Mouse (Mus musculus): ENCODE data around the gene Slc3a1. TPM values are rescaled to one million over a fixed set of nuclear protein-coding genes. Genes with fewer than 3 reads are reported as not detected.

The Slc3a1 gene
- polyA plus RNA-seq, 1 experiment, result not detected

DNA sequence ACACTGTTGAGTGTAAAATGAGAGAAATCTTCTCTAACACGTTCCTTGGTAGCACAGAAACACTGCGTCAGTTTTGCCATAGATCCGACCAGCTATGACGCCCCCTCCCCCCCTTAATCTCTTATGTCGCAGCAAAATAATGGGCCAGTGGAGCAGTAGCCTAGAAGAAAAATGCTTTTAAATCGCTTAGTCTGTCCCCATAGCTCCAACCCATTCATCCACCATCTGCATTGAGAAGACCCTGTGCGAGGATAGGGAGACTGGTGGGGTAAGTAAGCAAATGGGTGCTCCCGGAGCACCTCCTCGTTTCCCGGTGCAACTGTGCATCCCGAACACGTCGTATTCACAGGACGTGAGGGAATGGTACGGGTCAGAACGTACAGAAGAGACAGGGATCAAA lies 61.4 kb downstream of the Slc3a1 start:
- Histone ChIP-seq H3K27me3 (ENCODE audit: control insufficient read depth) (no peaks in the 10 kb centered on the region), H3K9me3 (ENCODE audit: control insufficient read depth, low read length) (no peaks in the 10 kb centered on the region)

DNA sequence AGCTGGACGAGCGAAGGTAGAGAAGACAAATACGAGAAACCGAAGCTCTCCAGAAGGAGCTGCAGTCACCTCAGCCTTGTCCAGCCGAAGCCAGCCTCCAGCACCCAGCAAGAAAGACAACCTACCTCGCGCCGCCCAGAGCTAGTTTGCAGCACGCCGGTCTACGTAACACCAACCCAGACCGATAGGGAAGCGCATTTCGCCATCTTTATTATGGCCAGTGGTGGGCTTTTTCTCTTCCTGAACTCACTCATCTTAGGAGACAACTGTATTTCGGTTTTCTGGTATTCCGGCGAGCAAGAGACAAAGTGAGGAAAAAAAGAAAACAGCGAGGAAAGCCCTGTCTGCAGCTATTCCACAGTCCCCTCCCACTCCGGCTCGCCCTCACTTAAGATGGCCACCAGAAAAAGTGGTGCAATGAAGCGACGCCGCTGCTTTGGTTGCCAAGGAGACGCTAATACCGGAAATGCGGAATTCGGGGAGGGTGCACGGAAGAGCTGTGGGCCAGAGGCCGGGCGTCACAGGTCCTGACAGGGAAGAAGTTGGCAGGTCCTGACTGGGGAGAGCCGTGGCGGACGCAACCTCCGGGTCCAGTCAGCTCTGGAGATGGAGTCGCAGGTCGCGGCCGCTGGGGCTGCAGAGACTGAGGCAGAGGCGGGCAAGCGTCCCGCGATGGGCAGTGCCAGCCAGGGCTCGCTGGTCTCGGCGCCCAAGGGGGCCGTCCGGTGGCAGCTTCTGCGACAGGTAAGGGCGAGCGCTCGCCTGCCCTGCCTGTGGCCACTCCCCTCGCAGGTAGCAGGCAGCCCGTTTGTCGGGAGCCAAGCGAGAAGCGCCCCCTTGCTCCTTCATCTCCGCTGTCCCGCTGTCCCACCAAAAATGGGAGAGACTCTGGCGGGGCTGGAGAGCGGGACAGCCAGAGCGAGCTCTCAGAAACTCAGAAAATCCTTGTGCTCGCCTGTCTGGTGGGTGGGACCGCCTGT lies 62.2 kb downstream of the Slc3a1 start, which contains the start of the genes Prepl and Camkmt:
Gene Prepl (minus strand): TSS at position 122 of the 980 bp plus-strand sequence.
Gene Camkmt (plus strand): TSS at position 433 of the 980 bp plus-strand sequence.
- Histone ChIP-seq H3K27me3 (ENCODE audit: control insufficient read depth) (no peaks in the 10 kb centered on the region), H3K36me3 (ENCODE audit: control insufficient read depth) (no peaks in the 10 kb centered on the region; the same call in 1 of the 2 replicates), H3K4me1 (ENCODE audit: control insufficient read depth) (peaks cover 35% of the 10 kb centered on the region), H3K4me3 (replicated peaks) (peak within 1 kb of the TSS; percentile 93), H3K9me3 (ENCODE audit: control insufficient read depth, low read length) (no peaks in the 10 kb centered on the region)
- TF ChIP-seq TAL1 (IDR thresholded peaks at IDR 0.05; ENCODE audit: low read length) (no peak), GATA1 (IDR thresholded peaks at IDR 0.05; ENCODE audit: low read length) (no peak)

More for the DNA sequence above, 61.4 kb downstream of the Slc3a1 start:
- no peaks in the 10 kb centered on the region; the same call in 1 of the 2 replicates for H3K36me3 ChIP-seq (ENCODE audit: control insufficient read depth)
- peak overlapping the region; percentile 93 for H3K4me3 ChIP-seq (replicated peaks)
- no peak for TF ChIP-seq TAL1 (IDR thresholded peaks at IDR 0.05; ENCODE audit: low read length)
- TF ChIP-seq GATA1 (IDR thresholded peaks at IDR 0.05; ENCODE audit: low read length), result no peak
- H3K4me1 ChIP-seq (ENCODE audit: control insufficient read depth), result peaks cover 35% of the 10 kb centered on the region

DNA sequence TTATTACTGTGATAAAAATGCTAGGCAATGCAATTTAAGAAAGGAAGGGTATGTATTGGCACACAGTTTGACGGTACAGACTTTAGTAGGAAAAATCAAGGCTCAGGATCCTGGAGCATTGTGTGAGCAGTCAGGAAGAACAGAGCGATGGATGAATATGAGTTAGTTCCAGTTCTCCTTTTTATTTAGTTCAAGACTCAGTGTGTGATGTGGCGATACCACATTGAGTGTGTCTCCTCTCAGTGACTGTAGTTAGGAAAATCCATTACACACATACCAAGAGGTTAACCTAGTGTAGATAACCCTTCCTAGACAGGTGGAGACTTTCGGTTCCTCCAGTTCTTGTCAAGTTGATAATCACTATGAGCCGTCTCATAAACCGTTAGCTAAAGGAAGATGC lies 63.6 kb downstream of the Slc3a1 start:
- H3K36me3 ChIP-seq (ENCODE audit: control insufficient read depth), result peaks cover 2% of the 10 kb centered on the region
- no peaks in the 10 kb centered on the region for H3K9me3 ChIP-seq (ENCODE audit: control insufficient read depth, low read length)
- no peaks in the 10 kb centered on the region for H3K27me3 ChIP-seq (ENCODE audit: control insufficient read depth)
- H3K4me1 ChIP-seq (ENCODE audit: control insufficient read depth), result peaks cover 37% of the 10 kb centered on the region
- peak overlapping the region; percentile 93 for H3K4me3 ChIP-seq (replicated peaks)
- TF ChIP-seq TAL1 (IDR thresholded peaks at IDR 0.05; ENCODE audit: low read length) (no peak), GATA1 (IDR thresholded peaks at IDR 0.05; ENCODE audit: low read length) (no peak)

- peaks cover 31% of the 10 kb centered on the region for H3K36me3 ChIP-seq (ENCODE audit: control insufficient read depth)
Measured at GRCm38 (mm10) chr17:85096396-85096795, 68.2 kb downstream of the Slc3a1 start.

DNA sequence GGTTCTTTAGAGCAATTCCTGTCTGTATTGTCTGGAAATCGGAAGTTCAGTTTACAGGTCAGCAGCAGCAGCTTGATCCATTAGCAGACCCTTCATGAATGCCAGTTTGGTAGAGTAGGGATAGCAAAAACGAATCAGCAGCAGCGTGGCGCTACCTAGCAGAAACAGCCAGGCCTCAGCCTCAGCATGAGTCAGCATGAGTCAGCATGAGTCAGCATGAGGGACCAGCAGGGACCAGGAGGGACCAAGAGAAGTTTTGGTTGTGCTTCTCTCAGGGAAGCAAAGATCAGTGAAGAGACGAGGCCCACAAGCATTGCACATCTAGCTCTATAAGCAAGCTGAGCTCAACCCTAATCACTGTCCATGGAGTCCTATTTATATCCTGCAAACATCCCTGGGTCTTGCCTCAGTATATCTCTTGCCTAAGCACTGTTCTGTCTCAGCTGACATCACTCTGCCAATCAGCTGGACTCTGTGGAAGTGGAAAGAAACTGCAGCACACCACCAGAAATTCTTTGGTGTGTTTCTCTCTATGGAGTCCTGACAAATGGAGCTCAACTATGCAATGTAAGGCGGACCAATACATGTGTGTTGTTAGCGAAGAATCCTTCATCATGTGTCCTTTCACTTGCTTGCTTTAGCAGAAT lies 70.6 kb downstream of the Slc3a1 start:
- Histone ChIP-seq H3K4me3 (replicated peaks) (no peak overlapping the region), H3K27me3 (ENCODE audit: control insufficient read depth) (no peaks in the 10 kb centered on the region; the same call in 1 of the 2 replicates), H3K36me3 (ENCODE audit: control insufficient read depth) (peaks cover 33% of the 10 kb centered on the region), H3K9me3 (ENCODE audit: control insufficient read depth, low read length) (peaks cover 18% of the 10 kb centered on the region), H3K4me1 (ENCODE audit: control insufficient read depth) (peaks cover 33% of the 10 kb centered on the region)
- TF ChIP-seq GATA1 (IDR thresholded peaks at IDR 0.05; ENCODE audit: low read length) (no peak), TAL1 (IDR thresholded peaks at IDR 0.05; ENCODE audit: low read length) (no peak)

More at GRCm38 (mm10) chr17:85096396-85096795, 68.2 kb downstream of the Slc3a1 start:
- no peaks in the 10 kb centered on the region; the same call in 1 of the 2 replicates for H3K27me3 ChIP-seq (ENCODE audit: control insufficient read depth)
- peaks cover 32% of the 10 kb centered on the region for H3K4me1 ChIP-seq (ENCODE audit: control insufficient read depth)
- H3K9me3 ChIP-seq (ENCODE audit: control insufficient read depth, low read length), result peaks cover 18% of the 10 kb centered on the region
- H3K4me3 ChIP-seq (replicated peaks), result no peak overlapping the region
- TF ChIP-seq GATA1 (IDR thresholded peaks at IDR 0.05; ENCODE audit: low read length), result no peak
- TF ChIP-seq TAL1 (IDR thresholded peaks at IDR 0.05; ENCODE audit: low read length), result no peak

DNA sequence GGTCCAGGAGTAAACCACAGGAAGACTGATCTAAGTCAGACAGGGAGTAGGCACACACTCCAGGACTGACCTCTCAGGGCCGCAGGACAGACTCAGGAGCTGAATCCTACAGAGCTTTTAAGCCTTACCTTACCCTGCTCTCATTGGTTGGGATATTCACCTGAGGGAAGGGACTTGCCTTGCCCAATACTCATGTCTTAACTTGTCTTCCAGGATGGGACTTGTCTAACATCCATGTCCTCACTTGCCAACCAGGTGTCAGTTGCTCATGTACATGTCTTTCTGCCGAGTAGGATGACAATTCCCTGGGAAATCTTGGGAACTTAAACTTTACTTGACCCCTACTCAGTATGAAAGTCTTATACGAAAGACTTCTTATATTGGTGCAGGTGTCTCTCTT lies 72.1 kb downstream of the Slc3a1 start:
- no peak overlapping the region for H3K4me3 ChIP-seq (replicated peaks)
- peaks cover 18% of the 10 kb centered on the region for H3K9me3 ChIP-seq (ENCODE audit: control insufficient read depth, low read length)
- peaks cover 33% of the 10 kb centered on the region for H3K36me3 ChIP-seq (ENCODE audit: control insufficient read depth)
- no peak for TF ChIP-seq TAL1 (IDR thresholded peaks at IDR 0.05; ENCODE audit: low read length)
- TF ChIP-seq GATA1 (IDR thresholded peaks at IDR 0.05; ENCODE audit: low read length), result no peak
- no peaks in the 10 kb centered on the region; the same call in 1 of the 2 replicates for H3K27me3 ChIP-seq (ENCODE audit: control insufficient read depth)
- peaks cover 36% of the 10 kb centered on the region for H3K4me1 ChIP-seq (ENCODE audit: control insufficient read depth)

DNA sequence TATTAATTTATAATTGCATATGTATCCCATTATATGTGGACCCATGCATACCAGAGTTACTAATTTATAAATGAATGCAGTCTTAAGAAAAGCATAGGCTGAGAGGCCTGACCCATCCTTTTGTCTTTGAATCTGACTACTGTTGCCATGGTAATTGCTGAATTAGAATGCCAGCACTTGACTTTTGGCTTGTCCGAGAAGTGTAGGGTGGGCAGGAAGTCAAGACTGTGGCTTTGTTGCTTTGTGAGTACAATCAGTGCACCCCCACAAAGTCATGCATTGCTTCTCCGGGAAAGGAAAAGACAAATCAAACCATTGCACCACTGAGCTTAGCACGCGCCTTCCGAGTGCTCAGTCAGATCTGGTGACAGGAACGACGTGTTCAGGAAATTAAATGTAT lies 73.6 kb downstream of the Slc3a1 start:
- Histone ChIP-seq H3K4me1 (ENCODE audit: control insufficient read depth) (peaks cover 34% of the 10 kb centered on the region), H3K4me3 (replicated peaks) (no peak overlapping the region), H3K36me3 (ENCODE audit: control insufficient read depth) (peaks cover 30% of the 10 kb centered on the region), H3K9me3 (ENCODE audit: control insufficient read depth, low read length) (peaks cover 18% of the 10 kb centered on the region), H3K27me3 (ENCODE audit: control insufficient read depth) (no peaks in the 10 kb centered on the region; the same call in 1 of the 2 replicates)
- TF ChIP-seq TAL1 (IDR thresholded peaks at IDR 0.05; ENCODE audit: low read length) (no peak), GATA1 (IDR thresholded peaks at IDR 0.05; ENCODE audit: low read length) (no peak)

GRCm38 (mm10) chr17:85103310-85103709 lies 75.1 kb downstream of the Slc3a1 start:
- peaks cover 19% of the 10 kb centered on the region for H3K36me3 ChIP-seq (ENCODE audit: control insufficient read depth)
- no peak for TF ChIP-seq TAL1 (IDR thresholded peaks at IDR 0.05; ENCODE audit: low read length)
- TF ChIP-seq GATA1 (IDR thresholded peaks at IDR 0.05; ENCODE audit: low read length), result no peak
- H3K27me3 ChIP-seq (ENCODE audit: control insufficient read depth), result no peaks in the 10 kb centered on the region; the same call in 1 of the 2 replicates
- no peak overlapping the region for H3K4me3 ChIP-seq (replicated peaks)
- H3K4me1 ChIP-seq (ENCODE audit: control insufficient read depth), result peaks cover 30% of the 10 kb centered on the region
- peaks cover 10% of the 10 kb centered on the region for H3K9me3 ChIP-seq (ENCODE audit: control insufficient read depth, low read length)

GRCm38 (mm10) chr17:85110640-85111039 lies 82.5 kb downstream of the Slc3a1 start:
- no peaks in the 10 kb centered on the region for H3K36me3 ChIP-seq (ENCODE audit: control insufficient read depth)
- no peaks in the 10 kb centered on the region for H3K4me1 ChIP-seq (ENCODE audit: control insufficient read depth)
- TF ChIP-seq GATA1 (IDR thresholded peaks at IDR 0.05; ENCODE audit: low read length) (no peak), TAL1 (IDR thresholded peaks at IDR 0.05; ENCODE audit: low read length) (no peak)
- H3K9me3 ChIP-seq (ENCODE audit: control insufficient read depth, low read length), result peaks cover 3% of the 10 kb centered on the region
- no peaks in the 10 kb centered on the region for H3K27me3 ChIP-seq (ENCODE audit: control insufficient read depth)
- H3K4me3 ChIP-seq (replicated peaks), result no peak overlapping the region
